Mouse (Mus musculus) heart, adult 18-20 months (tissue): ENCODE measurements around the gene Pdc. TPM values are rescaled to one million over a fixed set of nuclear protein-coding genes. Genes with fewer than 3 reads are reported as not detected.
"Not testable (repeated sequence)": the region's sequence is repeated elsewhere in the genome, so short reads cannot be mapped to it uniquely, and the experiment has no call there.

ENCODE experiments used
- DNase-seq, 2 experiments: peaks; one replicate each; pipeline ENCODE4 v3.0.0; 2021 to 2022; ENCODE audit warnings: mixed read lengths in 1 of 2
- long read RNA-seq, 2 experiments: library from polyadenylated mRNA; stranded (forward); transcript quantifications; one replicate each; pipeline ENCODE4 v2.0.0; 2021
- total RNA-seq, 2 experiments: library from RNA; stranded (reverse); gene quantifications; 2 replicates each; pipeline ENCODE4 v1.2.3; 2021

Pdc gene
- total RNA-seq, result not detected
- long read RNA-seq, experiment 1, result 0 reads
- long read RNA-seq, experiment 2, result 0 reads

DNA sequence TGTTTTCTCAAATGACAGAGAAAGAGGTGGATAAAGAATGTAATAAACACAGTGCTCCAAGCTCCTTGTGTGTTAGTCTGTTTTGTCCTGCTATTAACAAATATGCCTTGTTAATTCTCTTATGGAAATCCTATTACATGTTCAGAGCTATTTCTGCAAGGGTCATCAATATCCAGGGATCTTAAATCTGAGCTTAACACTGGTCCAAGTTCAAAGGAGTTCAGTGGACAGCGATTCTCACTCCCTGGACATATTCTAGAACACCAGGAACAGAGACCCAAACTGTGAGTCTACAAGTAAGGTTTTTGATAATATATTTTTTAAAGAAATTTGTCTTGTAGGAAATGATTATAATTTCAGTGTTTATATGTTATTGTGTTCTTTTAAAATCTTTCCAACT lies at the start of gene Pdc:
TSS of gene Pdc (plus strand) at position 213 of the 400 bp plus-strand sequence.
- DNase-seq, result no peak

DNA sequence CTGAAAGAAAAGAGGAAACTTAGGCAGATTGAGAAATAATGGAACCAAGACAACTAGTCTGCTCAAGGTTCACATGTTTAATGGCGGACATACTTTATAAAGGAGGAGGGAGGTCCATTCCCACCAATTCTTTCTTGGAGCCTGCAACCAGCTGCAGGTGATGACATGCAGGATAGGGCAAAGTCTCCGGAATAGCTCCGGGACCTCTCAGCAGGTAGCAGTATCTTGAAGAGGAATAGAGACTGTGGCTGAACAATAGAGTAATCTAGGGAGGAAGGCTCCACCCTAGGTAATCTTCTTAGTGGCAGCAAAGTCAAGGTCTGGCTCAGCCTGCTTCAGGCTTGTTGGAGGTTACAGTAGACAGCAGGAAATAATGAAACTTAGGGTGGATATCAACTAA lies 25.2 kb upstream of the Pdc start:
- not testable (repeated sequence) for DNase-seq

DNA sequence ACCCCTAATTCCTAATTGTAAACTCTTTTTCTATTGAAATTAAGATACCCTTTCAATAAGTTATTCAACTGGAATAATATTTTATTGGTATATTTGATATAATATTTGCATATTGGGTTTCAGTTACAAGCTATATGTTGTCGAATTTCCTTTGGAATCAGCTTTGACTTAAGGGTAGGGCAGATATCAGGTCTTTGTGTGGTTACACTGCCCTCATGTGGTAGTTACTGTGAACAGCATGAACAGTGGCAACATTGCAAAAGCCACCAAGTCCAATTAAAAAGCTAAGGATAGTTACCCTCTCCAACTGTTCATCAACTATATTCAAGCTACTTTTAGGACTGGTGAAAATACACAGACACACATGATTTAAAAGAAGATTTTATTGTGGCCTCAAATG lies 11.6 kb upstream of the Pdc start:
- DNase-seq, result peak in 1 of 2 experiments; percentile 6

DNA sequence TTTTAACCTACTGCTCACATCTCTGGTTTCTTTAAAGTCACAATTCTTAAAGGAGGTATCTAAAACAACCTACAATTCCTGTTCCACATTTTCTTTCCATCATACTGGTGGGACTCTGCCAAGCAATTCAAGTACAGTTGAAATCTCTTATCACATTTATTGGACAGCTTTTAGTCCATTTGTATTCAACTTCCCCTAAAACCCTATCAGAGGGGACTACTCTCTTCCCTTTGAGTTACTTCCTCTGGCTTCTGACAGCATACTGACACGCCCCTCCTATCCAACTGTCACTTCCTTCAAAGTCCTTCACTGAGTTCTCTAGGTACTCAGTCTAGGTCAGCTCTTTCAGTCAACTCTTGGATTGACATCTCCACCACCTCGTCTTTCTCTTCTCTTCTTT lies 15.9 kb downstream of the Pdc start:
- DNase-seq, result no peak

DNA sequence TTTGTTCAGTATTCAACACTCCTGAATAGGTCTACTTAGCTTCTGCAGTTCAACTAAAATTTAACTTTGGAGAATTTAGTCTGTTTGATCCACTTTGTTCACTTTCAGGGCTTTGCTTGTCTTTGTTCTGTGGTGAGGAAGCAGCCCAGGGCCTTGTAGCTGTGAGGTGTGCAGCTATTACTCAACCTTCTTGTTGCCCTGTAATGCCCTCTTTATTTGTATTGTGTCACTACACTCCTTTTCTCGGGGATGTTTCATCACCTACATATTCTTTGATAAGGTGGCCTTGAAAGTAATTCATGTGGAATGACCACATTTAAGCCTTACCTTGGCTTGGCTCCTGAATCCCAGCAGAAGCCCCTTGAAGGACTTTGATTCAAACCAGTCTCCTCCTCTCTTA lies 41.6 kb downstream of the Pdc start:
- no peak for DNase-seq

DNA sequence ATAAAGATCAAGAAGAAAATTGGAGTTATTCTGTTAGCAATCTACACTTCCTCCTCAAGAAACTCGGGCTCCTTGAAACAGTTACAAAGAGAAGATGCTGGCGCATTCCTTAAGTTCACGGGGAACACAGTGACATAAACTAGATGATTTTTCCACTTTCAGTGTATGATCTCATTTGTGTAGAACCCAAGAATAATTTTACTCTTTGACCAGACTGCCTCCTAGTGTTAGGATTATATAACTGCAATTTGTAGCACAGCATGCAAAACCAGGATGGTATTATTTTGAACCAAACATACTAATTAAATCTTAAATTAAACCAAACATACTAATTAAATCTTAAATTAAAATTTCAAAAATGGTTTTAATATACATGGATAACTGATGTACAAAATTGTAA lies 53.7 kb downstream of the Pdc start:
- no peak for DNase-seq

DNA sequence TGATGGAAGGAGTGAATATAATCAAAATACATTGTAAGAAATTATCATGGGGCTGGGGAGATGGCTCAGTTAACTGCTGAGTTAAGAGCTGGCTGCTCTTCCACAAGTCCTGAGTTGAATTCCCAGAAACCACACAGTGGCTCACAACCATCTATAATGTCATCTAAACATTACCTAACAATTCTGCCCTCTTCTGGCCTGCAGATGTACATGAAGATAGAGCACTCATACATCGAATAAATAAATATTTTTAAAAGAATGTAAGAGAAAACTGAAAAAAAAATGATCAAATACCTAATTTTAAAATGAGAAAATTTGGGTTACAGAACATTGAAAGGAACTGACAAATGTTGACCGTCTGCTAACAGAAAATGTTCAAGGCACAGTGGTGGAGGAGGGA lies 55.0 kb downstream of the Pdc start:
- DNase-seq, result no peak

Other genes with a start within 250 kb of the Pdc start
- gene Ptgs2, start 219.4 kb upstream of the Pdc start, total RNA-seq, result under 1 TPM; 0.52 to 0.69 TPM
- 100 to 1,000 TPM; 123 to 126 TPM for gene Tpr, start 73.4 kb downstream of the Pdc start, total RNA-seq
- 10 to 100 TPM; 19.7 to 22.8 TPM for gene Odr4, start 73.7 kb downstream of the Pdc start, total RNA-seq
- gene Prg4, start 146.7 kb downstream of the Pdc start, total RNA-seq, result 10 to 100 TPM; 11.9 to 13.9 TPM